Mouse (Mus musculus) intestine, embryonic 14.5 days (tissue): ENCODE measurements at regions not wholly inside any gene's neighbourhood (a gene's known extent, or its start where the extent isn't known, plus 50 kb on each side); places are given as distances from the start of the nearest gene placed in this dataset.
A peak's percentile ranks its signal among the peaks of the same experiment; 100 is the strongest.

Experiments
- ATAC-seq: fragments of 200-750 bp; cut with Nextera tagmentation; replicated peaks from 2 replicates; pipeline ENCODE4 v1.8.0; 2017; ENCODE audit warnings: low read depth, moderate number of reproducible peaks, moderate TSS enrichment, moderate library complexity; ENCODE audit not compliant: low FRiP score, low TSS enrichment
- DNase-seq: peaks from one replicate; pipeline ENCODE4 v3.0.0-alpha.2; 2018; ENCODE audit warnings: low spot score
- H3K27ac ChIP-seq: fragments of 300-500 bp; sonication (generic); 2 replicates; pipeline ENCODE4 v1.5.1; 2014; ENCODE audit warnings: low read depth, mild to moderate bottlenecking, control low read depth
- H3K27me3 ChIP-seq: fragments of 300-500 bp; sonication (generic); replicated peaks from 2 replicates; pipeline ENCODE4 v1.6.1; 2014; ENCODE audit warnings: low read length, control low read depth; ENCODE audit not compliant: control insufficient read depth, insufficient read depth
- H3K36me3 ChIP-seq: fragments of 300-500 bp; sonication (generic); 2 replicates; pipeline ENCODE4 v1.6.1; 2014; ENCODE audit warnings: low read length, control low read depth; ENCODE audit not compliant: control insufficient read depth, insufficient read depth
- H3K4me1 ChIP-seq: fragments of 300-500 bp; sonication (generic); replicated peaks from 2 replicates; pipeline ENCODE4 v1.6.1; 2014; ENCODE audit warnings: low read length, control low read depth, mixed read lengths; ENCODE audit not compliant: control insufficient read depth, insufficient read depth
- H3K4me2 ChIP-seq: fragments of 300-500 bp; sonication (generic); 2 replicates; pipeline ENCODE4 v1.6.1; 2014; ENCODE audit warnings: low read length
- H3K4me3 ChIP-seq: fragments of 300-500 bp; sonication (generic); 2 replicates; pipeline ENCODE4 v1.5.1; 2014; ENCODE audit warnings: low read depth, low read length, control low read depth, mixed read lengths
- H3K9ac ChIP-seq: fragments of 300-500 bp; sonication (generic); 2 replicates; pipeline ENCODE4 v1.6.1; 2014; ENCODE audit warnings: mild to moderate bottlenecking, low read length
- H3K9me3 ChIP-seq: fragments of 300-500 bp; sonication (generic); 2 replicates; pipeline ENCODE4 v1.6.1; 2016; ENCODE audit warnings: low read length, control low read depth; ENCODE audit not compliant: control insufficient read depth
- WGBS: fragments of 180-500 bp; shearing (Covaris S2); extraction: QIAGEN DNeasy Blood & Tissue Kit; methylation state at CpG from one replicate; pipeline ENCODE4 v1.1.7; 2014; 5-methylcytosine and 5-hydroxymethylcytosine counted together

DNA sequence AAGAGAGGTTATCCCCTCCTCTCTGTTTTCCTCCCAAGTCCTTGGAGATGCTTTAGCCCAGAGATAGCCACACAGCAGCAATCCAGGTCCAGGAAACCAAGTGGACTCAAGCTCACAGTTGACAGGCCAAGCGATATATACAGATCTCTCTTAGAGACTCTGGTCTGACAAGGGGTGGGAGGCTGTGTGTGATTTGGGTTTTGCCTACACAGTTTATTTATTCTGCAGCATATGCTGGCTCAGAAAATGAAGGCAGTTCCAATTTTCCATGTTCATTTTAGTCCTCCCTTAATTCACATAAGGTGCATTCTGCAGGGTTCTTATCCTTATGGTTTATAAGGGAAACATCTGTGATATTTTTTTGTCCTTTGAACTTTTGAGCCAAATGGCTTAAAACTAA lies 595.0 kb upstream of the Apob start:
- Histone ChIP-seq H3K36me3 (no peaks in the 10 kb centered on the region), H3K27ac (no peak overlapping the region), H3K9me3 (no peaks in the 10 kb centered on the region), H3K4me3 (no peak overlapping the region), H3K27me3 (no peaks in the 10 kb centered on the region), H3K9ac (no peak overlapping the region), H3K4me2 (no peak overlapping the region), H3K4me1 (no peaks in the 10 kb centered on the region)
- no peak for ATAC-seq
- 87% methylated on average over 1 of the region's 1 CpGs for WGBS
- no peak for DNase-seq

- Histone ChIP-seq H3K9me3 (no peaks in the 10 kb centered on the region), H3K4me3 (no peak overlapping the region), H3K27me3 (no peaks in the 10 kb centered on the region), H3K4me1 (no peaks in the 10 kb centered on the region), H3K9ac (no peak overlapping the region), H3K4me2 (no peak overlapping the region), H3K27ac (no peak overlapping the region), H3K36me3 (no peaks in the 10 kb centered on the region)
- WGBS = 85% methylated on average over 4 of the region's 4 CpGs
- no peak for DNase-seq
- no peak for ATAC-seq
Observed at GRCm38 (mm10) chr12:7403800-7404199, 573.6 kb upstream of the Apob start.

DNA sequence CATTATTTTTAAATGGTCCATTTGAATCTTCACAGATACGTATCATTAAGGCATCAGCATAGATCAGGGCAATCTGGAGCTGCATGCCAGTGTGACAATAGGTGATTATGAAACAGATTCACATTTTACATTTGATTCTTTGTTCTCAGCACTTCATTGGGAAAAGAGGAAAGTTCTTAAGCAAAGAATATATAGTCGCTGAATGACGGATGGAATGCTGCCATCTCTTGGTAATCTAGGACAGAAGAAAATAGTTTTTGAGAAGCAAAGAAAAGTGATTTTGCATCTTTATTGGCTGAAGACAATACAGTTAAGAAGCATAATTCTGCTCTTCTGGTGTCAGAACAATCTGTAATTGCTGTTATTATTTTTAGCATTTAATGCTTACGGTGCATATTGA lies 565.6 kb upstream of the Apob start:
- Histone ChIP-seq H3K4me1 (no peaks in the 10 kb centered on the region), H3K4me3 (no peak overlapping the region), H3K27me3 (no peaks in the 10 kb centered on the region), H3K4me2 (no peak overlapping the region), H3K27ac (no peak overlapping the region), H3K9ac (no peak overlapping the region), H3K36me3 (no peaks in the 10 kb centered on the region), H3K9me3 (no peaks in the 10 kb centered on the region)
- no peak for ATAC-seq
- DNase-seq = no peak
- WGBS = 90% methylated on average over 4 of the region's 4 CpGs

GRCm38 (mm10) chr12:7420276-7420675 lies 557.2 kb upstream of the Apob start:
- Histone ChIP-seq H3K27ac (no peak overlapping the region), H3K9ac (no peak overlapping the region), H3K36me3 (no peaks in the 10 kb centered on the region), H3K4me1 (no peaks in the 10 kb centered on the region), H3K9me3 (no peaks in the 10 kb centered on the region), H3K4me2 (no peak overlapping the region), H3K4me3 (no peak overlapping the region), H3K27me3 (no peaks in the 10 kb centered on the region)
- ATAC-seq (no peak), DNase-seq (peak; percentile 60)
- whole genome bisulfite sequencing = 25% methylated on average over 1 of the region's 2 CpGs

DNA sequence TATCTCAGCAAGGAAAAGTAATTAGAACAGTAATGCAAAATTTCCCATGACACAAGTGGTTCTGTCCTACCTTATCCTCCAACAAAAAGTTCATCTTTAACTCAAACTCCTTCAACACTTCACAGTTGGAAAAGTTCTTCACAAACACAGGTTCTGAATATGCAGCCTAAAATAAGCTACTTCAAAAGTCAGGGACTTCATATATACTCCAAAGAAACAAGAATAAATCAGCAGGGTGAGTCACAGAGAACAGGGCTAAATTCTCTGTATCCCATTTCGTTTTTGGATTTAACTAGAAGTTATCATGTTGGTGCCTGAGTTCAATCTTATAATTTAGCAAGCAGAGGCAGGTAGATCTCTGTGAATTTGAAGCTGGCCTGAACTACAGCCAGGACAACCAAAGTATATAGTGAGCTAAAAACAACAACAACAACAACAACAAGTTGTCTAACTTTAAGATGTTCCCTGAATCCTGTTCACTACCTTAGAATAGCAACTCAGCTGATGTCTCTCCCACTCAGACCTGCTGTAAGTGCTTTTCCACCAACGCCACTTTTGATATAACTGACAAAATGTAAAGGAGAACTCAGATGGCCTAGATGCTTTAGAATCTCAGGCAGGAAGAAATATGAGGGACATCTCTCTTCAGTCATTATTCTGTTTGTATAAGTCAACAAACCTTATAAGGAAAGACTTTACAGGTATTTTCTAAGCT lies 555.5 kb upstream of the Apob start:
- H3K27me3 ChIP-seq = no peaks in the 10 kb centered on the region
- H3K4me3 ChIP-seq = no peak overlapping the region
- no peak overlapping the region for H3K9ac ChIP-seq
- H3K27ac ChIP-seq = no peak overlapping the region
- no peaks in the 10 kb centered on the region for H3K9me3 ChIP-seq
- DNase-seq (no peak), ATAC-seq (no peak)
- 48% methylated on average over 2 of the region's 2 CpGs for WGBS
- H3K4me1 ChIP-seq = no peaks in the 10 kb centered on the region
- no peak overlapping the region for H3K4me2 ChIP-seq
- H3K36me3 ChIP-seq = no peaks in the 10 kb centered on the region

DNA sequence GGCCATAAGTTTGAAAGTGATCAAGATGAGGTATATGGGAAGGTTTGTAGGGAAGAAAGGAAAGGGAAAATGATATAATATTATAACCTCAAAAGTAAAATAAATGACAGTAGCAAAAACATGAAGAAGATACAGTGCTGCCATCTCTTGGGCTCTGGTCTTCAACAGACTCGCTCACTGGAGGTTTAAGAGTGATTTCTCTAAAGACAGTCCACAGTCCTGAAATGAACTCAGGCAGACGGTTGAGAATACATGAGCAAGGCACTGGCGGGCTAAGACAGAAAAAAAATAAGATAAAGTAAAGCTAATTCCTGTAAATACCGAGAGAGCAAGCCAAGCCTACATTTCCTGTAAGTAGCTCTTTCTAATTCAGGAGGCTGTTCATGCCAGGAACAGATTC lies 546.5 kb upstream of the Apob start:
- DNase-seq (no peak), ATAC-seq (no peak)
- Histone ChIP-seq H3K27ac (no peak overlapping the region), H3K4me2 (no peak overlapping the region), H3K4me3 (no peak overlapping the region), H3K9me3 (no peaks in the 10 kb centered on the region), H3K36me3 (no peaks in the 10 kb centered on the region), H3K27me3 (no peaks in the 10 kb centered on the region), H3K4me1 (no peaks in the 10 kb centered on the region), H3K9ac (no peak overlapping the region)
- whole genome bisulfite sequencing = 63% methylated on average over 4 of the region's 4 CpGs

DNA sequence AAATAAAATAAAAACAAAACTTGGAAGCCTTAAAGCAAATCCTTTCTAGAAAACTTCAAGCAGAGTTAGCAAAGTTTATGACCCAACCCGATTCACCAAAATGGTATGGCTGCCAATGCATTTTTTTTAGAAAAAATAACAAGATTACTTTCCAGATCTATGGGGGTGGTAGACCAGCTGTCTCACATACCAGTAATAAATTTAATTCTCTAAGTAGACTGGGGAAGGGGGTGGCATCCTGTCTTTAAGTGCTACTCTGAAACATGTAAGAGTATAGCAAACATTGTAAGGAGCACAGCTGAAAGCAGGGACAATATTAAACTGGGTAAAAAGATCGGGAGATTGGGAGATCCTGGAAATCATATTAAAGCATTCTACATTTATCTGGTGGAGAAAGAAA lies 532.2 kb upstream of the Apob start:
- no peak overlapping the region for H3K4me2 ChIP-seq
- H3K4me1 ChIP-seq = no peaks in the 10 kb centered on the region
- no peak overlapping the region for H3K9ac ChIP-seq
- no peak overlapping the region for H3K4me3 ChIP-seq
- H3K36me3 ChIP-seq = no peaks in the 10 kb centered on the region
- ATAC-seq = no peak
- H3K27me3 ChIP-seq = no peaks in the 10 kb centered on the region
- no peak for DNase-seq
- no peak overlapping the region for H3K27ac ChIP-seq
- no peaks in the 10 kb centered on the region for H3K9me3 ChIP-seq
- 81% methylated on average over 2 of the region's 2 CpGs for WGBS

DNA sequence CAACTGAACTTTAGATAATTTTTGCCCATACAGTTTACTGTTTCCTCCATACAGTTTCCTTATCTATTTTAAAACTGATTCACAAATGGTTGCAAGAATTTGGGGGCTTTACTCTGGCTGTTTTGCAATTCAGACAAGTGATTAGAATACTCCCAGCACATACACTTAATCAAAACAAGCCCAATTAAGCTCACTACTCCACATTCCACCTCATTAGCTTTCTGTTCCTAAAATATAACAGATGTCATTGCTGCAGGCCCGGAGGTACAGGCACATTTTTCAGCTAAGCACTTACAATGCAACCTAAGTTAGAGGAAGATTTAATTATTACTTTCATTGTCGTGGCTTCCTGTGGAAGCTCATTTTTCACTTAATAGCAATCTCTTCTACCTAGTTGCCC lies 526.9 kb upstream of the Apob start:
- Histone ChIP-seq H3K9ac (no peak overlapping the region), H3K36me3 (no peaks in the 10 kb centered on the region), H3K27me3 (no peaks in the 10 kb centered on the region), H3K4me3 (no peak overlapping the region), H3K9me3 (no peaks in the 10 kb centered on the region), H3K4me2 (no peak overlapping the region), H3K4me1 (no peaks in the 10 kb centered on the region), H3K27ac (no peak overlapping the region)
- DNase-seq (no peak), ATAC-seq (no peak)
- 57% methylated on average over 2 of the region's 2 CpGs for WGBS

DNA sequence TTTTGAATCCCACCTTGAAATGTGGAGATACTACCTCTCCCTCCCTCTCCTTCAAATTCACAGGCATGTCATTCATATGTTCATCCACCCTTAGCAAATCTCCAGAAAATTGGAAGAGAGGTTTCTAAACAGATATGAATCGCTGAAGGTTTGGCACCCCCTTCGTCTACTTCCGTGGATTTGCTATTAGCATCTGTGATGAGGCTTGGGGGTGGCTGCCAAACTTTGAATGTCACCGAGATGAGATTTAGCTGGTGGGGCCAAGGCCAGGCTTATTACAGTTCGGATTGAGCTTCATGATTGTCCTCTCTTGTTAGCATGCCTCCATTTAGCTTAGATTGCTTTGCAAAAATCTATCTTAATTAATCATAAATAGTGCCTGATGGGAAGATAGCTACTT lies 520.4 kb upstream of the Apob start:
- Histone ChIP-seq H3K36me3 (no peaks in the 10 kb centered on the region), H3K4me3 (no peak overlapping the region), H3K27ac (no peak overlapping the region), H3K9me3 (no peaks in the 10 kb centered on the region), H3K4me2 (no peak overlapping the region), H3K4me1 (no peaks in the 10 kb centered on the region), H3K27me3 (no peaks in the 10 kb centered on the region), H3K9ac (no peak overlapping the region)
- DNase-seq (no peak), ATAC-seq (no peak)
- 86% methylated on average over 5 of the region's 5 CpGs for WGBS
